Mouse (Mus musculus) macrophage (primary cell): ENCODE data around the gene Akr1a1. TPM values are rescaled to one million over a fixed set of nuclear protein-coding genes. Genes with fewer than 3 reads are reported as not detected.

Source experiments
- H3K27ac ChIP-seq: fragments of 350-480 bp; formaldehyde crosslinking; 2 replicates; pipeline ENCODE4 v1.9.0; 2021
- H3K36me3 ChIP-seq: fragments of 350-480 bp; formaldehyde crosslinking; 2 replicates; pipeline ENCODE4 v1.9.0; 2021; ENCODE audit errors: inconsistent target
- H3K4me3 ChIP-seq: fragments of 350-480 bp; formaldehyde crosslinking; 2 replicates; pipeline ENCODE4 v1.9.0; 2021; ENCODE audit errors: inconsistent target
- H3K79me2 ChIP-seq: fragments of 350-480 bp; formaldehyde crosslinking; 2 replicates; pipeline ENCODE4 v1.9.0; 2021; ENCODE audit errors: inconsistent target
- WGBS: methylation state at CpG from one replicate; pipeline ENCODE4 v1.1.7; 2026; ENCODE audit warnings: inconsistent platforms; ENCODE audit not compliant: missing documents; 5-methylcytosine and 5-hydroxymethylcytosine counted together
- polyA plus RNA-seq: library from polyadenylated mRNA; stranded (reverse); fragments of 250-400 nt; gene quantifications from 3 replicates; pipeline ENCODE4 v1.2.4, GENCODE M21; 2018; ENCODE audit warnings: inconsistent platforms

The Akr1a1 gene
- polyA plus RNA-seq, 1 experiment from 2014 or later, result 1,138 TPM

- H3K36me3 ChIP-seq, result peaks cover 50% of the 10 kb centered on the region
- no peak overlapping the region for H3K4me3 ChIP-seq
- WGBS, result 97% methylated on average over 7 of the region's 7 CpGs
- H3K27ac ChIP-seq, result peak overlapping the region; percentile 98
- H3K79me2 ChIP-seq, result peaks cover 100% of the 10 kb centered on the region
Measured at GRCm38 (mm10) chr4:116645624-116646023, 5.9 kb downstream of the Akr1a1 start.

DNA sequence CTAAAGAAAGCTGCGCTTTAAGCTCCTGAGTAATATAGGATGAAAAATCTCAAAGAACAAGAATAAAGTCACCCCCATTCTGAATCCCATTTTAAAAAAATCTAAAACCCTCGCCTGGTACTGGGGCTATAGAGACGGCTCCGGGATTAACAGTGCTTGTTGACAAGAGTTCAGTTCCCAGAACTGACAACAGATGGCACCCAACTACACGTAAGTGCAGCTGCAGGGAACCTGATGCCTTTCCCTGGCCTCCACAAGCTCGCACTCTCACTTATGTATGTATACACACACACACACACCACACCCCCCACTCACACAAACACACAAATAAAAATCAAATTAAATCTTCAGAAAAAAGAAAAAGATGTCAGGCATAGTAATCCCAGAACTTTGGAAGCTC lies 7.2 kb downstream of the Akr1a1 start:
- Histone ChIP-seq H3K79me2 (peaks cover 100% of the 10 kb centered on the region), H3K4me3 (no peak overlapping the region), H3K27ac (no peak overlapping the region), H3K36me3 (peaks cover 63% of the 10 kb centered on the region)
- 64% methylated on average over 6 of the region's 6 CpGs for WGBS

DNA sequence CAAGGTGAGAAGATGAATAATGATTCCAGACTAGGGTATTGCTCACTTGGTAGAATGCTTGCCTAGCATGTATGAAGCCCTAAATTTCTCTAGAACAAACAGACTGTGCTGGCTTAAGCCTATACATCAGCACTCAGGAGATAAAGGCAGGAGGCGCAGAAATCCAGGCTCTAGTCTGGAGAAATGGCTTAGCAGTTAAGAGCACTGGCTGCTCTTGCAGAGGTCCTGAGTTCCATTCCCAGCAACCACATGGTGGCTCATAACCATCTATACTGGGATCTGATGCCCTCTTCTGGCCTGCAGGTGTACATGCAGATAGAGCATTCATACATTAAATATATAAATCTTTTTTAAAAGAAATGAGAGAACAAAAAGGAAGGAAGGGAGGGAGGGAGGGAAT lies 9.4 kb downstream of the Akr1a1 start:
- WGBS, result 100% methylated on average over 1 of the region's 1 CpGs
- H3K27ac ChIP-seq, result no peak overlapping the region

GRCm38 (mm10) chr4:116638821-116639220 lies 12.7 kb downstream of the Akr1a1 start:
- H3K36me3 ChIP-seq, result peaks cover 85% of the 10 kb centered on the region
- H3K4me3 ChIP-seq, result no peak overlapping the region
- peaks cover 45% of the 10 kb centered on the region for H3K79me2 ChIP-seq
- 97% methylated on average over 6 of the region's 6 CpGs for WGBS
- no peak overlapping the region for H3K27ac ChIP-seq

More for the DNA sequence above, 9.4 kb downstream of the Akr1a1 start:
- Histone ChIP-seq H3K79me2 (peaks cover 77% of the 10 kb centered on the region), H3K36me3 (peaks cover 82% of the 10 kb centered on the region), H3K4me3 (no peak overlapping the region)

DNA sequence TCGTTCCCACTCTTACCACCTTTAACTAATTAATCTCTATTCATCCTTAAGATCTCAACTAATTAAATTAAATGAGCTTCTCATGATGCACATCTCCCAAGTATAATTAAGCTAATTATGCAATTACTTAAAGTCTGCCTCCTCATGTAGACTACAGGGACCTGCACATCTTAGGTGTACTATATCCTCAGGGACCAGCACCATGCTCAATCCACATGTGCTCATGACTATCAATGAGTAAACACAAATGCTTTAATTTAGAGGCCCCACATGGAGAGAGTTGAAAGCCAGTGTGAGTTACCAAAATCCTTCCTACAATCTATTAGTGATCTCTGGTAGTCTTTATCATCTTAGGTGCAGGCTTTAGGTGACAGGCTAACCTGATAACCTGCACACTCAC lies 16.3 kb downstream of the Akr1a1 start:
- Histone ChIP-seq H3K79me2 (peaks cover 8% of the 10 kb centered on the region; the same call in 1 of the 2 replicates), H3K36me3 (peaks cover 52% of the 10 kb centered on the region), H3K27ac (no peak overlapping the region), H3K4me3 (no peak overlapping the region)
- 100% methylated on average over 1 of the region's 1 CpGs for WGBS

DNA sequence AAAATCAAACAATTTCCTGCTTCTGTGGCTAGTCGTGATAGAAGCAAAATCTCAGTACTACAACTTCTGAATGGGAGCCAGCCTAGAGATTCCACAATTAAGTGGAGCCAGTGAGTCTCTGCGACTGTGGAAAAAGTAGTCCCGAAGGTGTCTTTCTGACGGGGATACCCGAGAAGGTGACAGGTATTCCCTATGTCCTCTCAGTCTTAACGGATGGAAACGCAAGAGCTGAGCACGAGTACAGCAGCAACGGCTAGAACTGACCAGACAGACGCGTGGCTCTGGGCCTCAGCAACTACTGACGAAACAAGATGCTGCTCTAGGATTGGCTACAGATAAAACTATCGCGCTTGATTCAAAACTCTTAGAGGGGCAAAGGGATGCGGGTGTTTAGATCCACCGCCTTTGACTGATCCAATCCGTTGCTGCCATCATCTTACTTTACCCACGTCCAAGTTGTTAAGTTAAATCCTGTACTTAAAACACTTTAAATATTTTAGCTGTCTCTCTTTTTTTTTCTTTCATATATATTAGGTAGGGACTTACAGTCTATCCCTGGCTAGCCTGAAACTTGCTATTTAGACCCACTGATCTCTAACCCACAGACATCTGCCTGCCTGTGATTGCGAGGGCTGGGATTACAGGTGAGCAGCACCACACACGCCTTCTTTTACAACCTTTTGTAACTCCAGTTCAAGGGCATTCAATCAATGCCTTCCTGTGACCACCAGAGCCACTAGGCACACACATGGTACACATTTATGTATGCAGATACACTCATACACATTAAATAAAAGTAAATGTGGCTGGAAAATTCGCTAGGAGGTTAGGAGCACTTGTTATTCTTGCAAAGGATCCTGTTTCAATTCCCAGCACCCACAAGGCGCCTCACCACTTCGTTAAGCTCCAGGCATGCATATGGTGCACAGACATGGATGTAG lies 23.5 kb downstream of the Akr1a1 start, which contains the start of gene Nasp:
Nasp (minus strand) TSS at position 220 of the 941 bp plus-strand sequence.
- Histone ChIP-seq H3K27ac (peak within 1 kb of the TSS; percentile 61), H3K36me3 (no peaks in the 10 kb centered on the region), H3K79me2 (peaks cover 36% of the 10 kb centered on the region), H3K4me3 (peak within 1 kb of the TSS; percentile 80)
- 9% methylated on average over 23 of the region's 23 CpGs for WGBS

GRCm38 (mm10) chr4:116627359-116627716 lies 24.1 kb downstream of the Akr1a1 start:
- Histone ChIP-seq H3K36me3 (no peaks in the 10 kb centered on the region), H3K79me2 (peaks cover 43% of the 10 kb centered on the region), H3K4me3 (peak overlapping the region; percentile 80), H3K27ac (peak overlapping the region; percentile 61)
- 0% methylated on average over 13 of the region's 13 CpGs for WGBS

DNA sequence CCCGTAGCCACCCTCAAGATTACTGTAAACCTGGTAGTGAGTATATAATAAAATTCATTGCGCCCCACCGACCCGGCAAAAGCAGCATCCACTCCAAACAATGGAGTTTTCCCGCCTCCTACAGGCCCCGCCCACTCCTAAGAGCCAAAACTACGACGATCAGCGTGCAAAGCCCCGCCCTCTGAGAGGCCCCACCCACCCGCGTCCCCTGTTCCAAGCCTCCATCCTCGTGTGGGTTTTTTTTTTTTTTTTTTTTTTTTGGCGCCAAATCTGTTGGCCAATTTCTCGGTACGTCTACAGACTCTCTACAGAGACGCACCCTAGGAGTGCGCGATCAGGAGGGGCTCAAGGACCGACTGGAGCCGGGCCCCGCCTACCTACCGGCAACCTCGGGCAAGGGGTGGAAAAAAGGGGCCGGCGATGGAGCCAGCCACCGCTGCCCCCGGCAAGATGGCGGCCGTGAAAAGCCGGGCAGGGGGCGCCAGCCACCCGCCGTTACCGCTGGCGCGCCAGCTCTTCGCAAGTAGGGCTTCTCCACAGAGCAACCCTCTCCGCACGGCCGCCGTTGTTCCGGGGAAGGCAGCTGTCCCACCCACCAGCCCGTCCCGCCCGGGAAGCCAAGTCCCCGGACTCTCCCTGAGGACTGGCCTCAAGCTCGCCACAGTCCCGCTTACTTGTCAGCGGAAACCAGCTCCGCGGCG lies 24.7 kb downstream of the Akr1a1 start:
- peaks cover 48% of the 10 kb centered on the region for H3K79me2 ChIP-seq
- H3K4me3 ChIP-seq, result peak overlapping the region; percentile 80
- H3K27ac ChIP-seq, result peak overlapping the region; percentile 61
- 0 out of 2 replicates have a peak, but pooled peaks cover under 1% of the 10 kb centered on the region for H3K36me3 ChIP-seq
- under 1% methylated on average over 49 of the region's 53 CpGs for WGBS

- 90% methylated on average over 4 of the region's 4 CpGs for WGBS
- Histone ChIP-seq H3K27ac (no peak overlapping the region), H3K4me3 (no peak overlapping the region), H3K79me2 (peaks cover 68% of the 10 kb centered on the region), H3K36me3 (peaks cover 17% of the 10 kb centered on the region; the same call in 1 of the 2 replicates)
Measured at GRCm38 (mm10) chr4:116624831-116625230, 26.6 kb downstream of the Akr1a1 start.

- Histone ChIP-seq H3K79me2 (peaks cover 62% of the 10 kb centered on the region), H3K36me3 (peaks cover 34% of the 10 kb centered on the region)
Measured at GRCm38 (mm10) chr4:116615237-116615636, 36.2 kb downstream of the Akr1a1 start.

DNA sequence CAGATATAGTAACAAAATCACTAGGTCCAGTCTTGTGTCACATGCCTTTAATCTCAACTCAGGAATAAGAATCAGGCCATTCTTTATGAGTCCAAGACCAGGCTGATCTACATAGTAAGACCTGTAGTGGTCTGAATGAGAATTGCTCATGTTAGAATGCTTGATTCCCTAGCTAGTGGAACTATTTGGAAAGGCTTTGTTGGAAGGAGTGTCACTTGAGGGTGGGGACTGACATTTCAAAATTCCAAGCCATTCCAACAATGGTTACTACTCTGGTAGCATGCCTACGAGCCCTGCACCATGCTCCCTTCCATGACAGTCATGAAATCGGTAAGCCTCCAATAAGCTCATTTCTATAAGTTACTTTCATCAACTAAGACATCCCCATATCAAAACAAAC lies 38.9 kb downstream of the Akr1a1 start:
- 94% methylated on average over 2 of the region's 2 CpGs for WGBS
- Histone ChIP-seq H3K27ac (no peak overlapping the region), H3K79me2 (peaks cover 51% of the 10 kb centered on the region; the same call in 1 of the 2 replicates), H3K36me3 (peaks cover 28% of the 10 kb centered on the region), H3K4me3 (no peak overlapping the region)

More at GRCm38 (mm10) chr4:116615237-116615636, 36.2 kb downstream of the Akr1a1 start:
- WGBS, result 100% methylated on average over 2 of the region's 2 CpGs
- no peak overlapping the region for H3K4me3 ChIP-seq
- no peak overlapping the region for H3K27ac ChIP-seq

DNA sequence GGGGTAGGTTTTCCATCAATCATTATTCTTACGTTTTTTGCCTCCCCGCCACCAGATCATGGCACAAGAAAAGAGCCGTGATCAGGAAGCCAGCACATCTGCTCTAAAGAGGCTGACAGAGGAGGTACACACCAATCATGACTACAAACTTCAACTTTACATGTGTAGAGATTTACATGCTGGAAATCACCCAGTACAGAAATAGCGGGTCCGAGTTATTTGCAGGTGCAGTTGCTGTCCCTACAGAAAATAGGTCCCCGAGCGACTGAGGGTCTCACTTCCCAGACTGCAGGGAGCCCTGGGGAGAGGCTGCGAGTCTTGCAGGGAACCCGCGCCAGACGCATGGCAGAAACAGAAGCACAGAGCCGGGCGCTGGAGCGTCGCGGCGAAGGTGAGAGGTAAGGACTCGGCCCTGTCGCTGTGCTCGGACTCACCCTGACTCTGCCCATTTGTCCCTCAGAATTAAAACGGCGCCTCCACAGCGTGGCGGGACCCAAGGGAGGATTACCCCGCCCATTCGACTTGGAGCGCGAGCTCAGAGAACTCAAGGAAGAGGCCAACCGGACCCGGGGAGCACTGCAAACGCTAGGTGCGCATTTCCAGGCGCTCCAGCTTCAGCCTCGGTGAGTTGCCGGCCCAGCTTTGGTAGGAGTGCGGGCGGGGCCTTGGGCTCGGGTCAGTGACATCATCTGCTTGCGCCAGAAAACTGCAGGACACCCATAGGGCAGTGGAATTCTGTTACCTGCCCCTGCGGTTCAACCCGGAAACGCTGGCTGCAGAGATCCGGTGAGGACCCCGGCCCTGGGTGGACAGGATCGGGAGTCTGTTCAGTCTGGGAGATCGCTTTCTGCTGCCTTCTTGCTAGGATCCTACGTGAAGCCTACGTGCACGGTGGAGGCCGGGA lies 54.2 kb downstream of the Akr1a1 start:
- H3K27ac ChIP-seq, result peak overlapping the region; percentile 56
- H3K4me3 ChIP-seq, result peak overlapping the region; percentile 76
- no peaks in the 10 kb centered on the region for H3K79me2 ChIP-seq
- peaks cover 33% of the 10 kb centered on the region for H3K36me3 ChIP-seq
- 2% methylated on average over 47 of the region's 50 CpGs for WGBS

DNA sequence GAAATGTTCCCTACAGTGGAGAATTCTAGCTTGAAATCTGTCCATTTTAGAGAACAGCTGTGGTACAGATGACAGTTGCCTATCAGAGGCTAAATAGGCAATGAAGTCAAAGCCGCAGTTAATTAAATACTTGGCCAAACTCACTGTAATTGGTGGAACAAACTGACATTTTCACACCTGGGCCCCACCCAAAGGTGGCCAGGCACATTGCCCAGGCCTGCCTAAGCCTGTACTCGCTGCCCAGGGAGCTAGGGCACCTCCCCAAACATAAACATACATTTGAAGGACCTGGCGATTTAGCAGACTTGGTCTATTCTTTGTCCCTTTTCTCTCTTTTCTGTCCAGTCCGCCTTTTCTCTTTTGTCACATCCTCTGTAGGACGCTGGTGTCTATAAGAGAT lies 55.1 kb downstream of the Akr1a1 start, which contains the start of gene Ccdc17:
Ccdc17 (plus strand) TSS at position 276 of the 400 bp plus-strand sequence.
- H3K4me3 ChIP-seq, result peak within 1 kb of the TSS; percentile 76
- H3K27ac ChIP-seq, result peak within 1 kb of the TSS; percentile 56
- 67% methylated on average over 5 of the region's 5 CpGs for WGBS
- no peaks in the 10 kb centered on the region for H3K79me2 ChIP-seq
- H3K36me3 ChIP-seq, result peaks cover 32% of the 10 kb centered on the region

DNA sequence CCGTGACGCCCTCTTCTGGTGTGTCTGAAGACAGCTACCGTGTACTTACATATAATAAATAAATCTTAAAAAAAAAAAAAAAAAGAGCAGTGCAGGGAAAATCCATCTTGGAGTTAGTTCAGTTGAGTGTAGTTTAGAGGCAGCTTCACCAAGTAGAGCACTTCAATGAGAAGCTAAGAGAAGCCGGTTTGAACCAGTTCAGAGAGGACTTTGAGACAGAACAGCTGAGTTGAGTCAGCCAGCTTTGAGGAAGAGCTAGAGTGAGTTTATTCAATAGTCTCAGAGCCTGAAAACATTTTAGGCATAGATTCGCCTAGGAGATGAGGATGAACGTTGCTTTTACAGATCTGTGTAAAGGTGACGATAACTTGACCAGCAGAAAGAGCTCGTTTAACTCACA lies 55.7 kb downstream of the Akr1a1 start:
- no peaks in the 10 kb centered on the region for H3K79me2 ChIP-seq
- H3K36me3 ChIP-seq, result peaks cover 32% of the 10 kb centered on the region
- H3K27ac ChIP-seq, result no peak overlapping the region
- 96% methylated on average over 8 of the region's 8 CpGs for WGBS
- H3K4me3 ChIP-seq, result no peak overlapping the region
